Mouse (Mus musculus) thymus, postnatal 0 days (tissue): ENCODE measurements around the gene Scai. TPM values are rescaled to one million over a fixed set of nuclear protein-coding genes. Genes with fewer than 3 reads are reported as not detected.
"Not testable (repeated sequence)": the region's sequence is repeated elsewhere in the genome, so short reads cannot be mapped to it uniquely, and the experiment has no call there.

Experiments used
- DNase-seq: peaks from one replicate; pipeline ENCODE4 v3.0.0-alpha.2; 2015; ENCODE audit warnings: low spot score
- polyA plus RNA-seq: library from polyadenylated mRNA; unstranded; fragments of >200 nt; fragmentation: Nextera tagmentation; extraction: Ambion mirVana; gene quantifications from 2 replicates; pipeline ENCODE4 v1.2.1, GENCODE M21; 2015

Scai gene
- polyA plus RNA-seq, result 5.9 and 6.1 TPM in 2 replicates

DNA sequence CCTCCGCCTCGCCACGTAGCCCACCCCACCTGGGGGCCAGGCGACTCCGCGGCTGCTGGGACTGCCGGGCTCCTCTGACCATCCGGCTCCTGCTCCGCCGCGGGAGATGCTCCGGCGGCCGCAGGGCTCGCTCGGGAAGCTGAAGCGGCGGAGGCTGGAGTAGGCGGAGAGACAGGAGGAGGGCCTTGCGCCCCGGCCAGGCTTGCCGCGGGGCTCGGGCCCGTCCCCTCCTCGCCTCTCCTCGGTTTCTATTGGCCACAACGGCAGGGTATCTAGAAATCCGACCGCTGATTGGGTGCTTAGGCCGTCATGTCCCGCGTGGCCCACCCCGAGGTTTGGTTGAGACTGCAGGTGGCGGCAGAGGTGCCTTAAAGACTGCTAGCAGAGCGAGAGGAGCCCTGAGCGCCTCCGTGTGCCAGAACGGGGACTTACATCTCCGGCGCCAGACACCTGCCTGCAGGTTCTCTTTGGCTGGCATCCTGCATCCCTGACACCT is at the start of gene Scai:
Scai (minus strand) TSS at position 174 of the 496 bp plus-strand sequence.
- DNase-seq, result peak; percentile 99

DNA sequence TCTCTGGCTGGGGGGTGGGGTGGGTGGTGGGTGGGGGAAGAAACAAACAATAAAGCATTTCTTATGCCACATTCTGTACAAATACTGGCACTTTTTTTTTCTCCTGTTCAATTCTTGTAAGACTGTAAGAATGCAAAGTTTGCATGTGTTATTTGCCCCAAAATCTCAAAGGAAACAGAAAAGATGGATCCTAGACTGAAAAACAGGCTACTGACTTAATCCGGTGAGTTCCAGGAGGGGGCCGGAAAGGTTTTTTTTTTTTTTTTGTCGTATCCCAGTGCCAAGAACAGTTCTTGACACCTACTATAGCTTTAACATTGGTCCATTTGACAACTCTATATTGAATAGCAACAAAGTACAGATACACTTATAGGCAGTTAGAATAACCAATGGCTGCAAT is 36.2 kb upstream of the Scai start:
- no peak for DNase-seq

DNA sequence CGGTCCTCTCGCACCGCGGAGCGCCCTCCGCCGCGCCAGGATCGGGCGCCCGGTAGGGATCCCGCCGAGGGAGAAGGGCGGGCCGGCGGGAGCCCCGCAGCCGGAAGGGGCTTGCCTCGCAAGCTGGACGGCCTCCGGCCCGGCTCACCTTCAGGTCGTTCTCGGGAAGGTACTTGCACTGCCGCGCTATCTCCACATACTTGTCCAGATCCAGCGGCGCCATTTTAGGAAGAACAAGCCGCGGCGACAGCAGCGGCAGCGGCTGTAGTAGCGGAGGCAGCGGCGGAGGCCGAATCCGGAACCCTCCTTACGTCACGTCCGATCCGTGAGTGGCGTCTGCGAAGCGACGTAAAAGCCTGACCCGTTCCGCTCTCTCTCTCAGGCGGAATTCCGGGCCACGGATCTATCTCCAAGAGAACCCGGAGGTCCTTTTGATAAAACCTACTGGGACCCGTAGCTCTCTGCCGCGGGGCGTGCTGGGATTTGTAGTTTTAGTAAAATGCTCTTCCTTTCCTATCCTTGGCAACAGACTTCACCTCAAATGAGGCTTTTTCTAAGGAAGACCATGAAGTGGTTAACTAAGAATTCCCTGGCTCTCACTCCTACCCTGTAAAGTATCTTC is 35.6 kb upstream of the Scai start, which contains the start of gene Ppp6c:
Ppp6c (minus strand) TSS at position 433 of the 622 bp plus-strand sequence.
- peak; percentile 96 for DNase-seq

DNA sequence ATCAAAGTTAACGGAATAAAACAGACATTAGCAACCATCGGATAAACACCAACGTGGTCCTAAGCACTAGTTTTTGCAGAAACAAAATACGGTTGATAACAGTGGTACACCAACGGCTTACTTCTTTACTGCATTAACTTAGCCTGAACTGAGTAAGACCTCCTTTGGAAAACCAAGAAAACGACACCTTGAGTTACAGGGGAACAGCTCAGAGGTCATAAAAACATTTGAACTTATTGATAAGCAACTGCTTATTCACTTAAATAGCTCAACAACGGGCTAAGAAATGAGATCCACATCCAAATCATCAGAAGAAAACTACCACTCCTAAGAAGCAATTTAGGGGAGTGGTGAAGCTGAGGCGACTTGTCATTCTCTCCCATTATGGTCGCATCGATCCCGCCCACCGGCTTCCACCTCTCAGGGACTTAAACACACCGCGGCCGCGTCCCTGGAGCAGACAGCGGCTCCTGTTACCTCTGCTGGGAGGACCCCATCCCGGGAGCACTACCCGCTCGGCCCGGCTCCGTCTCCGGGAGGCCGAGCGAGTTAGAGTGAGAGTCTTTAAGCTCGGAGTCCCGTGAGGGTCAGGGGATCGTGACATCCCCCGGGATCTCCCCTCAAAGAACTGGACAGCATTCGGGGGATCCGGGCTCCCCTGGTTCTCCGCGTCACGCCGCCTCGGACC is 34.9 kb upstream of the Scai start:
- not testable (repeated sequence) for DNase-seq

DNA sequence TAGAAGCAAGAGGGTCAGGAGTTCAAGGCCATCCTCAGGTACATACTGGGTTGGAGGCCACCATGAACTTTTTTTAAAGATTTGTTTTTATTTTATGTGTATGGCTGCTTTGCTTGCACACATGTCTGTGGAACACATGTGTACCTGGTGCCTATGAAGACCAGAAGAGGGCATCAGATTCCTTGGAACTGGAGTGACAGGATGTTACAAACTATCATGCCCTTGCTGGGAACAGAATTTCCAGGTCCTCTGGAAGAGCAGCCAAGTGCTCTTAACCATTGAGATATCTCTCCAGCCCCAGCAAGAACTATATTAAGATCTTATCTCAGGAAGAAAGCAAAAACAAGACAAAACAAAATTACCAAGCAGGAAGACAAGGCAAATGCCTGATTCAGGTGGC is 34.1 kb upstream of the Scai start:
- DNase-seq, result peak; percentile 9

DNA sequence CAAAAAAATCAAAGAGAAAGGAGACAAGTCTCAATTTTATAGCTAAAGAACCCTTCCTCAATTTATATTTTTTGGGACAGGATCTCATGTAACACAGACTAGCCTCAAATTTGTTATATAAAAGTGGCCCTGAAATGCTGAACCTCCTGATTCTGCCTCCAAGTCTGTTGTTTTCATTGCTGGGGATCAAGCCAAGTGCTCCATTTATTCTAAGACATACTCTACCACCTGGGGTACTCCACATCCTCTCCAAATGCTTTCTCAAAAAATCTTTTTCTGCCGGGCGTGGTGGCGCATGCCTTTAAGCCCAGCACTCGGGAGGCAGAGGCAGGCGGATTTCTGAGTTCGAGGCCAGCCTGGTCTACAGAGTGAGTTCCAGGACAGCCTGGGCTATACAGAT is 29.5 kb upstream of the Scai start:
- no peak for DNase-seq

DNA sequence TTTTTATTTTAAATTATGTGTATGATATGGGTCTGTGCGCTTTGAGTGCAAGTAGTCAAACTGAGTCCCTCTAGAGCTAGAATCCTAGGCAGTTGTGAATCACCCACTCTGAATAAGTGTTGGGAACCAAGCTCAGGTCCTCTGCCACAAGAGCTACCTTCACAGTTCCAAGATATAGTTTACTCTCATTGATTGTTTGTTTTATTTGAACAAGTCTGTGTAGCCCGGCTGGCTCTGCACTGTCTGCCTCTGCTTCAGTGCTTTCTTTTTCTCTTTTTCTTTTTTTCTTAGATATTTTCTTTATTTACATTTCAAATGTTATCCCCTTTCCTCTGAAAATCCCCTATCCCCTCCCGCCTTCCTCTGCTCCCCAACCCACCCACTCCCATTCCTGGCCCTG is 28.5 kb upstream of the Scai start:
- no peak for DNase-seq

DNA sequence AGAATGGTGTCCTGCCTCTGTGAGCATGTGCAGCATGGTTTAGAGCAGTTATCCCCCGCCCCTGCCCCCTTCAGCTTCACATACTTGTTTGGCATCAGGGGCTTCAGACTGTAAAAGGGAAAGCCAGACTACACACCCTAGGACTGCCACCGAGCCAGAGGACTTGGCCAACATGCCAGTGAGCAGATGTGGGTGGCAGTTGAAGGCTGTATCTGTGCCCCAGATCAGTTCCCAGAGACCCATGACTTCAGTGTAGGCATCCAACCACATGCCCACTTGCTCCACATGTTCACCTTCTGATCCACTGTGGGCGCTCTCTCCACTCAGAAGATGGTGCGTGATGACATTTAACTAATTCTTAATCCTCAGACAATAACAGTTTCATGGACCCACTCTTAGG is 26.6 kb upstream of the Scai start:
- DNase-seq, result no peak

DNA sequence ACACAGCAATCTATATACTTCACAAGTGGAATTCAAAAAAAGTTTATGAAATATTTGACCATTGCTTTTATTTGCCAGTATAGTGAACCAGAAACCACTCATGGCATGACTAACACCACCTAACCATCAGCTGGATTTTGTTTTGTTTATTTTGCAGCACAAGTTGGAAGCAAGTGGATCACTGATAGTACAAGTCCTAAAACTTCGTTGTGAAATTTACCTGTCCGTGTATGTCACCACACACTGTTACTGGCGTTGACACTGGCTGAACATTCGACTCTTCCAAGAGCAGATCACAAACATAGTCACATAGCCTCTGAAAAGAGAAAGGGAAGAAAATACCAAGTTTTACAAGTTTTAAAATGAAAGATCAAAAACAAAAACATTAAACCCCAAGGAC is 20.2 kb upstream of the Scai start:
- DNase-seq, result no peak

DNA sequence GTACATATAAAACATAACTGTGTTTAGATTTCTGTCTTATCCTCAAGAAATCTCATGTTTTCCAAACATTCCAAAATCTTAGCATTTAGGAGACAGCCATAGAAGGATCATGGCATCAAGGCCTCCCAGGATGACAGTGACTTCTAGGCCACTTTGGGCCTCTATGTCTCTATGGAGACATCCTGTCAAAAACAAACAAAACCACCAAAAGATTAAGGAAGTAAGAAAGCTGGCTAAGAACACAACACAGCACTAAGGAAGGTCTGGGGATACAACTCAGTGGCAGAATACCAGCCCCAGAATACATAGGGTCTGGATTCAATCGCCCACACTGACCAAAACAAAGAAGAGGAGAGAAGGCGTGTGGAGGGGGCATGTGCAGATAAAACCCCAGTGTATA is 12.8 kb upstream of the Scai start:
- DNase-seq, result no peak

DNA sequence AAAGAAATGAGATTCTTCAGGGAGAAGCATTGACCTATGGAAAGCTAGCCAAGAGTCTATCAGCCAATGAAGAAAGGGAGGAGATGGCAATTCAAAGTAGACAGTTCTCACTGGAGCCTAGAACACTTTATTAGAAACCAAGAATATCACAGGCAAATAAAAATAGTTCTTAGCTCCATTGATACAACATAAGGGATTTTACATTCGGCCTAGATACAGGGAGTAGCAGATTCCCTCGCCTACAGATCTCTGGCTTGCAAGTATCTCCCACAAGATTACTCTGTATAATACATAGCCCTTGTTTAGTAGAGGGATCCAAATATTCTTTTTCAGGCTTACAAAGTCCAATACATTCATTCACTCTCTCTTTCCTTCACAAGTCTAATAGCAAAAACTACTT is 4.3 kb upstream of the Scai start:
- DNase-seq, result no peak

DNA sequence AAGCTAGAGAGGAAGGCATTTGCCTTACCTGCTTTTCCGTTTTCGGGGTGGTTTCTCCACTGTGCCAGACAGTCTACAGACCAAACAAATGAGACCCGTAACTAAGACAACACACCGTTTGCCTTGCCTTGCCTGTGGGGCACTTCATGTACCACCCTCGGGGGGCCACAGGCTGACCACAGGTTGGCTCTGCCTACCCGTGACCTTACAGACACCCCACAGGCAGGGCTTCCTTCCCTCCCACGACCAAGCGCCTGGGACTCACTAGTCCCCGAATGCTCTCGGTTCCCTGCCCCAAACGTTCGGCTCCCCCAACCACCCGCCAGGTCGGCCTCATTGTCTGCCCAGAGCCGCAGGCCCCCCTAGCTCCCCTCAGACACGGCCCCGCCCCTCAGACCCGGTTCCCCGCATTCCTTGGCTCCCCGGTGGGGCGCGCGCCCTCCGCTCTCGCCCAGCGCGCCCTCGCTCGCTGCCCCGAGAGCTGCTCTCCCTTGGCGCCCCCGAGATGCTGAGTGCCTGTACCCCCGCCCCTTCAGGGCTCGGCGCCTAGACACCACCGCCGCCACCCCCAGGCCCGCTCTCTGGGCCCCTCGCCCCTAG is 473 bp downstream of the Scai start:
- DNase-seq, result no peak

DNA sequence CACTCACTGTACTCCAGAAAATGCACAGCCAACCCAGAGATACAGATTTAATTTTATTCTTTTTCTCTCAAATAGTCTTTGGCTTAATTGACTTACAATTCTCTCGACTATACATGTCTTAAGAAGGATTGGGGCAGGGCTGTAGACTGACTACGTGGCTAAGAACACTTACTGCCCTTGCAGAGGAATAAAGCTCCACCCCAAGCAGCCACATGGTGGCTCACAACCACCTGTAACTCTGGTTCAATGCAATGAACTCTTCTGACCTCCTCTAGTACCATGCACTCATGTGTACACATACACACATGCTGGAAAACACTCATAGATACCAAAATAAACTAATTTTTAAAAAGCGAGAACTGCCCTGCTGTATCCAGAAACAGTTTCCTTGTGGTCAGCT is 4.6 kb downstream of the Scai start:
- DNase-seq, result no peak

DNA sequence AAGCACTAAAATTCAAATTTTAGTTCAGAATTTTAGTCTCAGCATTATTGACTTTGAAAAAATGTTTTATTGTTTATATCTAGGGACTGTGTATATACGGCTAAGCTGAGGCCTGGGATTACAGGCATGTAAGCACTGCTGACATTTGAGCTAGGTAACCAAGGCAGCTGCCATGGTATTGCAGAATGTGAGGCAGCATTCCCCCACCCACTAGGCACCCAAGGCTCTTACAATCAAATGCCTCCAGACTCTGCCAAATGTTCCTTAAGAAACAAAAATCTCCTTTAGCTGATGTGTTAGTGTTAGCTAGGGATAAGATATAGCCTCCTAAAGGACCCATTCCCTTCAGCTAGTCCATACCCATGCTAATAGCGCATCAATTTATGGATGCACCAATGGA is 6.9 kb downstream of the Scai start:
- DNase-seq, result no peak

DNA sequence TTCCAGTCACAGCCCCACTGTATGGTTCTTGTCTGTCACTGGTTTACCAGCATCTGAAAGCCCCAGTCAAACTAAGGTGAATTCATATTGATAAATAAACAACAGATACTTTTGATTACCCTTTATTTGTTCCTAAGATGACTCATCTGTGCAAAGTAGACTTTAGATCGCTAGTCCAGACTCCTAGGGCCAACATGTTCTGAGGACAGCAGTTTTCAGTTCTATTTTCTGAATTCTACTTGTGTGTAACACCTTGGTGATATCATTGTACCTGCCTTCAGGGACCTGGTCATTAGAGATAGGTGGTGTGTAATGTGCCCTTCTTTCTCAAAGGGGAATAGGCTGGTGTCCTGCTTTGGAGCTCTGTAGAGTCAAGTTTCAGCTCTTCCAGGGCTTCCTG is 29.5 kb downstream of the Scai start:
- DNase-seq, result no peak

DNA sequence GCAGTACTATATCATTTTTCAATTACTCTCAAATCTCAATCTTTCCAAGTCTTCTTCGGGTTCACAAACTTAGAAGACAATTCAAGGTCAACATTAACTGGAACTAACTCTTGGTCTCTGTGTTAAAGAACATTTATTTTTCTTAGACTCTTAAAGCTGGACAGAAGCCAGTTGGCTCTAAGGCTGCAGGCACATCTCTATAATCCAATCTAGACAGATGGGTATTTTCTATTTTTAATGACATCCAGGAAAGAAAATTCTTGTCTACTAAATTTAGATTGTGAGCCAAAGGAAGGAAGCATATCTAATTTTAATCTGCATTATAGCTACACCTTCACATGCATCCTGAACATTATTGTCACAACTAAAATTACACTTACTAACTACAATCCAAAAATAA is 32.6 kb downstream of the Scai start:
- DNase-seq, result no peak

DNA sequence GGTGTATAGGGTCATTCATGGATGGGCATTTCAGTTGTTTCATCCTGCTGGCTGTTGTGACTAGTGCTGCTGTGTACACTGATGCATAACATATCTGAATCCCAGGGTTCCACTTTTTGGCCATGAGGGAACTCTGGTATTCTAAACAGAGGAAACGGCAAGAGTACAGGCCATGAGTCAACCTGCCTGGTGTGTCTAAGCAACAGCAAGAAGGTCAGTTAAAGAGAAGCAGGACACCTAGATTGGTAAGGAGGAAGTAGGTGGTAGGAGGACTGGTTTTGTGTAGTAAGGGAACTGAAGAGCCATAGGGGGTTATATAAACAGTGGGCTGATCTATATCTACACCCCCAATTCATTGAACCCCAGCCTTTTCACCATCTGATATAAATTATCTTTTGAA is 33.7 kb downstream of the Scai start:
- DNase-seq, result no peak

DNA sequence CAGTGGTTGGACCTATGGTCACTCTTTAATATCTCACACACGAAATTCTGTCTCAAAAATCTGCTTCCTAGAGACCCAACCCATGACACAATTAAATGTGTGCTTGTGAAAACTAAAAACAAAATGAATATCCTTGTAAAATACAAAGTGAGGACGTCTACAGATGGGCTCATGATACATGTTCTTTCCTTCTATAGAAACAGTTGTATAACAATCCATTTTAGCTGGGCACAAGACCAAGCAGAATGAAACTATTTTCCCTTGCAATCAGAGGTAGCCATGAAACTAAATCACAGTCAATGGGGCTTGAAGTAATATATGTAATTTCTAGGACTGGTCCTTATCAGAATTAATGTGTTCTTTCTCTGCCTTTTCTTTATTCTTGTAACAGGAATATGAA is 39.6 kb downstream of the Scai start:
- DNase-seq, result no peak

DNA sequence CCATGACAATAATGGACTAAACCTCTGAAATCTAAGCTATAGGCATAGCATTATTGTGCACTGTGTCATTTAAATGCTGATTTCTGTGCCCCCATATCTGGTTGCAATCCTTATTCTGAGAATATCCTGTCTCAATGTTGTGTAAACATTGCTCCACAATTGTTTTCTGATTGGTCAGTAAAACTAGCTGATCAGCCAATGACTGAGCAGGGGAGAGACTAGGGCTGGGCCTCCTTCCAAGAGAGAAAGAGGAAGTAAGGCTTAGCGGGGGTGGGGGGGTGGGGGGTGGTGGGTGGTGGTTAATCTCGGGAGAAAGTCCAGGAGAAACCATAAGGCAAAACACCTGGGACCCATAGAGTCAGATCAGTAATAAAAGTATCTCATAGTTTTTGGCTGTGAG is 42.5 kb downstream of the Scai start:
- DNase-seq, result no peak

DNA sequence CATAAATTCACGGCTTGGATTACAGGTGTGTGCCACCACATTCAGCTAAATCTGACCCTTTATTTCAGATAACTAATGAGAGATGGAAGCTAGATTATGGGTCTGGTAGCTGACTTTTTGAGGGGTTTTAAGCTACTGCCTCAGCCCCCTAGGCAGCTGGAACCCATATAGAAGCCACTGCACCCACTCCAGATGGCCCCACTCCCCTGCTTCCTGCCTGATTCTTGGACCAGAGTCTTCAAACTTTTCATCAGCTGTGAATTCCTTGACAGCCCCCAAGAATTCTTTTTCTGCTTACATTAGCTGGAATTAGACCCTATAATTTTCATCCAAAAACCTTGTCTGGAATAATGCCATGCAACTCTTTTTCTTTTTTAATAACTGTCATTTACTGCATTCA is 44.1 kb downstream of the Scai start:
- no peak for DNase-seq

DNA sequence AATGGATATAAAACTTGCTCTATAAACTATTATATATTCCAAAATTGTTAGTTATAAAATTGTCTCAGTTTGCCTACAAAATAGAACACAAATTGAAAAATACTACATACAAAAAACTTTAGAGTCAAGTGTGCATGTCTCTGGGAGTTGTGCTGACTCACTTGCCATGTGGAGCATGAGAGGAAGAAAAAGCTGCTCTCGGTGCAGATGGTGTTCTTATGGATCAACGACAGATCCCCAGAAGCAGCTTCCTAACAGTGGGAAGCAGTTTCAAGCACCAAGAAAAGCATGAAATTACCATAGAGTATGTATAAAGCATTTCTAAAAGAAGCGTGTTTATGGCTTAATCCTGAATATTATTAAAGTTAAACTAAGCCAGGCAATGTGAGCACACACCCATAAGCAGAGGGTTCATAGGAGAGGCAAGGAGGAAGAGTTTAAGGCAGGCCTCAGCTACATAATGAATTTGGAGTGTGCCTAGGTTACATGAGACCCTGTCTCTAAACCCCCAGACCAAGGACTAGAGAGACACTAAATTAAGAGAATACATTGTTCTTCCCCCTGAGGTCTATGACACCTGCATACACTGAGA is 48.1 kb downstream of the Scai start:
- no peak for DNase-seq
